Mouse (Mus musculus) MEL (cell line): ENCODE measurements at regions not wholly inside any gene's neighbourhood (a gene's known extent, or its start where the extent isn't known, plus 50 kb on each side); places are given as distances from the start of the nearest gene placed in this dataset.

Source experiments
- DNase-seq: peaks from one replicate; pipeline ENCODE4 v3.0.0; 2011; ENCODE audit warnings: low read depth, low spot score
- H3K27ac ChIP-seq: 2 replicates; pipeline ENCODE4 v1.5.1; 2012; ENCODE audit warnings: low read depth, mild to moderate bottlenecking, control low read depth, low read length, moderate library complexity; ENCODE audit not compliant: control insufficient read depth
- H3K27me3 ChIP-seq, 2 experiments: fragments of 150-350 bp in 1 of 2; sonication (generic) in 1 of 2; 2 replicates each; pipeline ENCODE4 v1.6.1; 2012; ENCODE audit warnings: low read length in 2 of 2, mild to moderate bottlenecking in 2 of 2, improper control_type of control experiment in 1 of 2, moderate library complexity in 1 of 2; ENCODE audit not compliant: insufficient read depth in 2 of 2, control insufficient read depth in 1 of 2
- H3K36me3 ChIP-seq, 2 experiments: 2 replicates each; pipeline ENCODE4 v1.6.1; 2012 to 2014; ENCODE audit warnings: low read length in 2 of 2, improper control_type of control experiment in 1 of 2, inconsistent platforms in 1 of 2, mild to moderate bottlenecking in 1 of 2; ENCODE audit not compliant: insufficient read depth in 2 of 2, control insufficient read depth in 1 of 2
- H3K4me1 ChIP-seq, 2 experiments: fragments of 150-350 bp in 1 of 2; sonication (generic) in 1 of 2; 2 replicates each; pipeline ENCODE4 v1.6.1; 2012; ENCODE audit warnings: low read length in 2 of 2, improper control_type of control experiment in 1 of 2, mild to moderate bottlenecking in 1 of 2; ENCODE audit not compliant: insufficient read depth in 2 of 2, control insufficient read depth in 1 of 2
- H3K4me3 ChIP-seq, 2 experiments: fragments of 150-350 bp in 1 of 2; sonication (generic) in 1 of 2; 2 replicates each; pipeline ENCODE4 v1.5.1; 2012; ENCODE audit warnings: low read depth in 2 of 2, low read length in 2 of 2, mild to moderate bottlenecking in 2 of 2, moderate library complexity in 2 of 2, control low read depth in 1 of 2, improper control_type of control experiment in 1 of 2; ENCODE audit not compliant: control insufficient read depth in 1 of 2, insufficient read depth in 1 of 2
- H3K79me2 ChIP-seq: 2 replicates; pipeline ENCODE4 v1.6.1; 2012; ENCODE audit warnings: mild to moderate bottlenecking, low read length, moderate library complexity; ENCODE audit not compliant: control insufficient read depth, poor library complexity, insufficient read depth
- H3K9ac ChIP-seq: 2 replicates; pipeline ENCODE4 v1.6.1; 2012; ENCODE audit warnings: low read depth, mild to moderate bottlenecking, control low read depth, low read length, moderate library complexity; ENCODE audit not compliant: control insufficient read depth, poor library complexity, severe bottlenecking
- H3K9me3 ChIP-seq: fragments of 150-350 bp; sonication (generic); replicated peaks from 2 replicates; pipeline ENCODE4 v1.6.1; 2012; ENCODE audit warnings: mild to moderate bottlenecking, low read length, improper control_type of control experiment, moderate library complexity; ENCODE audit not compliant: insufficient read depth
- CHD1 ChIP-seq: IDR thresholded peaks from 2 replicates; pipeline ENCODE4 v1.6.1; 2012; ENCODE audit warnings: low read depth, mild to moderate bottlenecking, inconsistent platforms, low read length, improper control_type of control experiment
- CHD2 ChIP-seq: IDR thresholded peaks from 2 replicates; pipeline ENCODE4 v1.6.1; 2011; ENCODE audit warnings: low read length, improper control_type of control experiment
- CTCF ChIP-seq, 3 experiments: IDR thresholded peaks in 2 of 3; conservative IDR thresholded peaks in 1 of 3; 2 replicates each; pipeline ENCODE4 v1.5.1; 2011 to 2012; ENCODE audit warnings: low read length in 3 of 3, low read depth in 2 of 3, mild to moderate bottlenecking in 2 of 3, improper control_type of control experiment in 1 of 3, inconsistent platforms in 1 of 3, mixed read lengths in 1 of 3, moderate library complexity in 1 of 3; ENCODE audit not compliant: control insufficient read depth in 1 of 3, insufficient read depth in 1 of 3, poor library complexity in 1 of 3, severe bottlenecking in 1 of 3
- E2F4 ChIP-seq: IDR thresholded peaks from 2 replicates; pipeline ENCODE4 v1.6.1; 2011; ENCODE audit warnings: low read depth, low read length, improper control_type of control experiment, borderline replicate concordance
- ELF1 ChIP-seq: IDR thresholded peaks from 2 replicates; pipeline ENCODE4 v1.6.1; 2014; ENCODE audit warnings: low read depth, mild to moderate bottlenecking, inconsistent platforms, low read length, improper control_type of control experiment, moderate library complexity
- EP300 ChIP-seq, 2 experiments: IDR thresholded peaks; 2 replicates each; pipeline ENCODE4 v1.6.1; 2011; ENCODE audit warnings: improper control_type of control experiment in 2 of 2, low read length in 2 of 2, low read depth in 1 of 2, mild to moderate bottlenecking in 1 of 2
- ETS1 ChIP-seq: IDR thresholded peaks from 2 replicates; pipeline ENCODE4 v1.6.1; 2012; ENCODE audit warnings: low read depth, mild to moderate bottlenecking, inconsistent platforms, low read length, improper control_type of control experiment, moderate library complexity
- GABPA ChIP-seq: IDR thresholded peaks from 2 replicates; pipeline ENCODE4 v1.6.1; 2012; ENCODE audit warnings: low read depth, mild to moderate bottlenecking, inconsistent platforms, low read length, improper control_type of control experiment, moderate library complexity
- GATA1 ChIP-seq: IDR thresholded peaks from 2 replicates; pipeline ENCODE4 v1.6.1; 2011; ENCODE audit warnings: low read depth, low read length, improper control_type of control experiment
- MAFK ChIP-seq: IDR thresholded peaks from 2 replicates; pipeline ENCODE4 v1.6.1; 2011; ENCODE audit warnings: low read depth, mild to moderate bottlenecking, low read length, improper control_type of control experiment, borderline replicate concordance
- MAX ChIP-seq: IDR thresholded peaks from 2 replicates; pipeline ENCODE4 v1.6.1; 2011; ENCODE audit warnings: low read length, improper control_type of control experiment
- MXI1 ChIP-seq: IDR thresholded peaks from 2 replicates; pipeline ENCODE4 v1.6.1; 2011; ENCODE audit warnings: mild to moderate bottlenecking, low read depth, low read length, improper control_type of control experiment
- MYC ChIP-seq: IDR thresholded peaks from 2 replicates; pipeline ENCODE4 v1.6.1; 2011; ENCODE audit warnings: low read depth, mild to moderate bottlenecking, low read length, improper control_type of control experiment, moderate library complexity
- NELFE ChIP-seq: IDR thresholded peaks from 2 replicates; pipeline ENCODE4 v1.6.1; 2011; ENCODE audit warnings: low read depth, low read length, improper control_type of control experiment
- NRF1 ChIP-seq: IDR thresholded peaks from 2 replicates; pipeline ENCODE4 v1.6.1; 2014; ENCODE audit warnings: low read depth, mild to moderate bottlenecking, inconsistent platforms, low read length, improper control_type of control experiment, moderate library complexity; ENCODE audit not compliant: poor library complexity, insufficient read depth, severe bottlenecking
- POLR2AphosphoS2 ChIP-seq: IDR thresholded peaks from 2 replicates; pipeline ENCODE4 v1.6.1; 2011; ENCODE audit warnings: low read length, improper control_type of control experiment
- SIN3A ChIP-seq: IDR thresholded peaks from 2 replicates; pipeline ENCODE4 v1.6.1; 2012; ENCODE audit warnings: low read length, improper control_type of control experiment, inconsistent platforms
- TBP ChIP-seq: IDR thresholded peaks from 2 replicates; pipeline ENCODE4 v1.8.0; 2011; ENCODE audit warnings: low read depth, low read length, improper control_type of control experiment
- USF1 ChIP-seq: IDR thresholded peaks from 2 replicates; pipeline ENCODE4 v1.6.1; 2014; ENCODE audit warnings: low read depth, mild to moderate bottlenecking, inconsistent platforms, low read length, improper control_type of control experiment, moderate library complexity
- USF2 ChIP-seq, 2 experiments: IDR thresholded peaks; 2 replicates each; pipeline ENCODE4 v1.6.1; 2011 to 2012; ENCODE audit warnings: improper control_type of control experiment in 2 of 2, low read length in 2 of 2, borderline replicate concordance in 1 of 2, inconsistent platforms in 1 of 2, low read depth in 1 of 2, mild to moderate bottlenecking in 1 of 2; ENCODE audit not compliant: insufficient read depth in 1 of 2
- ZC3H11A ChIP-seq: IDR thresholded peaks from 2 replicates; pipeline ENCODE4 v1.6.1; 2012; ENCODE audit warnings: low read depth, mild to moderate bottlenecking, inconsistent platforms, low read length, improper control_type of control experiment
- ZMIZ1 ChIP-seq: IDR thresholded peaks from 2 replicates; pipeline ENCODE4 v1.6.1; 2012; ENCODE audit warnings: low read depth, mild to moderate bottlenecking, inconsistent platforms, low read length, improper control_type of control experiment, moderate library complexity
- ZNF384 ChIP-seq: IDR thresholded peaks from 2 replicates; pipeline ENCODE4 v1.6.1; 2012; ENCODE audit warnings: low read depth, mild to moderate bottlenecking, inconsistent platforms, low read length, improper control_type of control experiment

GRCm38 (mm10) chr2:61247336-61247735 lies 284.3 kb upstream of the Rbms1 start:
- Histone ChIP-seq H3K79me2 (no peaks in the 10 kb centered on the region), H3K4me1 (no peaks in the 10 kb centered on the region), H3K9me3 (no peaks in the 10 kb centered on the region), H3K27me3 (no peaks in the 10 kb centered on the region; a peak in 3 of 4 replicates), H3K36me3 (no peaks in the 10 kb centered on the region), H3K9ac (no peak overlapping the region), H3K4me3 (no peak overlapping the region), H3K27ac (no peak overlapping the region)
- no peak for DNase-seq
- TF ChIP-seq NELFE, result no peak
- TF ChIP-seq USF1, result no peak
- TF ChIP-seq MAX, result no peak
- TF ChIP-seq ELF1, result no peak
- TF ChIP-seq ZMIZ1, result no peak

- DNase-seq, result no peak
Measured at GRCm38 (mm10) chr2:61246691-61247258, 283.8 kb upstream of the Rbms1 start.

GRCm38 (mm10) chr2:61245526-61245925 lies 282.5 kb upstream of the Rbms1 start:
- Histone ChIP-seq H3K79me2 (no peaks in the 10 kb centered on the region), H3K4me3 (no peak overlapping the region), H3K27ac (no peak overlapping the region), H3K27me3 (no peaks in the 10 kb centered on the region; a peak in 3 of 4 replicates), H3K4me1 (no peaks in the 10 kb centered on the region), H3K9me3 (no peaks in the 10 kb centered on the region), H3K36me3 (no peaks in the 10 kb centered on the region), H3K9ac (no peak overlapping the region)
- no peak for DNase-seq
- TF ChIP-seq TBP (no peak), GATA1 (no peak), ETS1 (no peak), CHD2 (no peak), ZC3H11A (no peak)

More at GRCm38 (mm10) chr2:61246691-61247258, 283.8 kb upstream of the Rbms1 start:
- Histone ChIP-seq H3K4me3 (no peak overlapping the region), H3K9ac (no peak overlapping the region), H3K36me3 (no peaks in the 10 kb centered on the region), H3K27ac (no peak overlapping the region), H3K9me3 (no peaks in the 10 kb centered on the region), H3K27me3 (no peaks in the 10 kb centered on the region; a peak in 3 of 4 replicates), H3K79me2 (no peaks in the 10 kb centered on the region), H3K4me1 (no peaks in the 10 kb centered on the region)
- TF ChIP-seq USF2 (IDR thresholded peaks at IDR 0.05; ENCODE audit: borderline replicate concordance in 1 of 2, insufficient read depth in 1 of 2, low read depth in 1 of 2, low read length in 2 of 2) (no peak), CHD1 (no peak), MXI1 (no peak), ETS1 (no peak), ZNF384 (no peak), USF1 (no peak), MYC (no peak), MAFK (no peak), CTCF (IDR thresholded peaks at IDR 0.05 in 2 of 3, conservative IDR thresholded peaks at IDR 0.05 in 1 of 3; ENCODE audit: control insufficient read depth in 1 of 3, insufficient read depth in 1 of 3, low read depth in 2 of 3, low read length in 3 of 3, poor library complexity in 1 of 3, severe bottlenecking in 1 of 3) (no peak), NRF1 (no peak), EP300 (IDR thresholded peaks at IDR 0.05; ENCODE audit: low read depth in 1 of 2, low read length in 2 of 2) (no peak), POLR2AphosphoS2 (no peak), E2F4 (no peak), ZMIZ1 (no peak), CHD2 (no peak), TBP (no peak), GABPA (no peak), SIN3A (no peak), NELFE (no peak)
